Mouse (Mus musculus) cortical plate, adult 2 months (tissue): ENCODE data around the gene Car10.

Experiments
- CTCF ChIP-seq: fragments of 200-500 bp; IDR thresholded peaks from 2 replicates; pipeline ENCODE4 v1.5.1; 2011; ENCODE audit warnings: mild to moderate bottlenecking, control low read depth, low read length; ENCODE audit not compliant: insufficient read depth; ENCODE audit errors: extremely low read depth
- POLR2A ChIP-seq: fragments of 200-500 bp; IDR thresholded peaks from 2 replicates; pipeline ENCODE4 v1.6.1; 2011; ENCODE audit warnings: mild to moderate bottlenecking, low read length, control low read depth; ENCODE audit not compliant: insufficient read depth; ENCODE audit errors: extremely low read depth

DNA sequence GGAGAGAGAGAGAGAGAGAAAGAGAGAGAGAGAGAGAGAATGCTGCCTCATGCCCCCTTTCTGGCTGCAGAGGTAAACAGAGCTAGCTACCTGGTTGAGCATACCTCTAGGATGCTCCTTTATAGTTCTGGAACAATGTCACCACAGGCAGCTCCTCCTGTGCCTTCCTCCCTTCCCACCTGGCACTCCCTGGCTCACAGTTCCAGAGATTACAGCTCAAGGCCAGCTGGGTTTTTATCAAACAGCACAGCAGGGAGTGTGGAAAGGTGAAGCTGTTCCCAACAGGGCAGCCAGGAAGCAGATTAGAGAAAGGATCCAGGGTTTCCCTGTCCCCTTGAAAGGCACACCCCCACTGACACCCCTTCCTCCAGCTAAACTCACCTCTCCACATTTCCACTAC lies 517.0 kb downstream of the Car10 start:
- TF ChIP-seq CTCF (no peak), POLR2A (no peak)
